Mouse (Mus musculus) hindbrain, embryonic 14.5 days (tissue): Measurements from ENCODE around the gene Trim16. TPM values are rescaled to one million over a fixed set of nuclear protein-coding genes. Genes with fewer than 3 reads are reported as not detected.

Experiments
- ATAC-seq: fragments of 200-750 bp; cut with Nextera tagmentation; 2 replicates; pipeline ENCODE4 v1.8.0; 2017; ENCODE audit warnings: moderate number of reproducible peaks, mild to moderate bottlenecking, moderate TSS enrichment, moderate library complexity; ENCODE audit not compliant: low FRiP score
- DNase-seq: peaks from one replicate; pipeline ENCODE4 v3.0.0-alpha.2; 2015; ENCODE audit warnings: low spot score
- H3K27ac ChIP-seq: fragments of 300-500 bp; sonication (generic); 2 replicates; pipeline ENCODE4 v1.5.1; 2014; ENCODE audit warnings: mild to moderate bottlenecking, moderate library complexity
- H3K27me3 ChIP-seq: fragments of 300-500 bp; sonication (generic); 2 replicates; pipeline ENCODE4 v1.6.1; 2014; ENCODE audit warnings: mild to moderate bottlenecking, low read length, mixed read lengths; ENCODE audit not compliant: control insufficient read depth, insufficient read depth
- H3K36me3 ChIP-seq: fragments of 300-500 bp; sonication (generic); replicated peaks from 2 replicates; pipeline ENCODE4 v1.6.1; 2014; ENCODE audit not compliant: control insufficient read depth, insufficient read depth
- H3K4me1 ChIP-seq: fragments of 300-500 bp; sonication (generic); replicated peaks from 2 replicates; pipeline ENCODE4 v1.6.1; 2014; ENCODE audit warnings: antibody characterized with exemption, low read length, mixed read lengths; ENCODE audit not compliant: control insufficient read depth, insufficient read depth
- H3K4me2 ChIP-seq: fragments of 300-500 bp; sonication (generic); replicated peaks from 2 replicates; pipeline ENCODE4 v1.6.1; 2014; ENCODE audit warnings: mild to moderate bottlenecking, moderate library complexity
- H3K4me3 ChIP-seq: fragments of 300-500 bp; sonication (generic); replicated peaks from 2 replicates; pipeline ENCODE4 v1.5.1; 2014; ENCODE audit warnings: mild to moderate bottlenecking, low read length
- H3K9ac ChIP-seq: fragments of 300-500 bp; sonication (generic); 2 replicates; pipeline ENCODE4 v1.6.1; 2014
- H3K9me3 ChIP-seq: fragments of 300-500 bp; sonication (generic); 2 replicates; pipeline ENCODE4 v1.6.1; 2016; ENCODE audit warnings: low read length; ENCODE audit not compliant: control insufficient read depth
- WGBS: fragments of 180-500 bp; shearing (Covaris S2); extraction: QIAGEN DNeasy Blood & Tissue Kit; methylation state at CpG from one replicate; pipeline ENCODE4 v1.1.7; 2014; 5-methylcytosine and 5-hydroxymethylcytosine counted together
- polyA plus RNA-seq: library from polyadenylated mRNA; unstranded; fragments of >200 nt; fragmentation: Nextera tagmentation; extraction: Ambion mirVana; gene quantifications from 2 replicates; pipeline ENCODE4 v1.2.1, GENCODE M21; 2014

The Trim16 gene
- 7.7 and 8.8 TPM in 2 replicates for polyA plus RNA-seq

GRCm38 (mm10) chr11:62820059-62820541, at the start of gene Trim16:
Gene Trim16, plus strand, starts transcription at chr11:62820231.
- Histone ChIP-seq H3K4me1 (peaks cover 20% of the 10 kb centered on the region), H3K36me3 (no peaks in the 10 kb centered on the region), H3K4me3 (peak within 1 kb of the TSS; percentile 38), H3K9ac (peak within 1 kb of the TSS; percentile 57), H3K27ac (peak within 1 kb of the TSS; percentile 59), H3K27me3 (no peaks in the 10 kb centered on the region), H3K9me3 (no peaks in the 10 kb centered on the region), H3K4me2 (peak within 1 kb of the TSS; percentile 64)
- ATAC-seq (peak; percentile 85), DNase-seq (peak; percentile 76)
- 4% methylated on average over 15 of the region's 15 CpGs for WGBS

GRCm38 (mm10) chr11:62776510-62776909, 43.5 kb upstream of the Trim16 start:
- WGBS = 95% methylated on average over 7 of the region's 7 CpGs
- H3K9ac ChIP-seq = no peak overlapping the region
- no peak for ATAC-seq
- H3K27me3 ChIP-seq = no peaks in the 10 kb centered on the region
- no peak overlapping the region for H3K4me2 ChIP-seq
- H3K4me3 ChIP-seq = no peak overlapping the region
- peaks cover 43% of the 10 kb centered on the region for H3K36me3 ChIP-seq
- H3K9me3 ChIP-seq = peaks cover 71% of the 10 kb centered on the region
- DNase-seq = no peak
- H3K27ac ChIP-seq = no peak overlapping the region
- no peaks in the 10 kb centered on the region for H3K4me1 ChIP-seq

GRCm38 (mm10) chr11:62788935-62789616, 31.0 kb upstream of the Trim16 start, which contains the start of gene Zfp286:
Gene Zfp286, minus strand, starts transcription at chr11:62789462.
- H3K4me2 ChIP-seq = peak within 1 kb of the TSS; percentile 89
- peak within 1 kb of the TSS; percentile 79 for H3K9ac ChIP-seq
- peak within 1 kb of the TSS; percentile 71 for H3K27ac ChIP-seq
- whole genome bisulfite sequencing = 7% methylated on average over 34 of the region's 34 CpGs
- peaks cover 8% of the 10 kb centered on the region; the same call in 1 of the 2 replicates for H3K4me1 ChIP-seq
- H3K27me3 ChIP-seq = no peaks in the 10 kb centered on the region
- peaks cover 13% of the 10 kb centered on the region for H3K9me3 ChIP-seq
- H3K36me3 ChIP-seq = peaks cover 26% of the 10 kb centered on the region
- ATAC-seq (peak; percentile 96), DNase-seq (peak; percentile 96)
- peak within 1 kb of the TSS; percentile 65 for H3K4me3 ChIP-seq

- H3K36me3 ChIP-seq = peaks cover 21% of the 10 kb centered on the region
- peak overlapping the region; percentile 89 for H3K4me2 ChIP-seq
- peak overlapping the region; percentile 65 for H3K4me3 ChIP-seq
- 56% methylated on average over 3 of the region's 3 CpGs for WGBS
- peak overlapping the region; percentile 79 for H3K9ac ChIP-seq
- peaks cover 8% of the 10 kb centered on the region; the same call in 1 of the 2 replicates for H3K9me3 ChIP-seq
- no peak for DNase-seq
- peak overlapping the region; percentile 71 for H3K27ac ChIP-seq
- ATAC-seq = no peak
- H3K4me1 ChIP-seq = peaks cover 8% of the 10 kb centered on the region; the same call in 1 of the 2 replicates
- H3K27me3 ChIP-seq = no peaks in the 10 kb centered on the region
Measured at GRCm38 (mm10) chr11:62789617-62789936, 30.5 kb upstream of the Trim16 start.

GRCm38 (mm10) chr11:62804119-62804518, 15.9 kb upstream of the Trim16 start:
- H3K4me1 ChIP-seq = no peaks in the 10 kb centered on the region
- H3K9me3 ChIP-seq = no peaks in the 10 kb centered on the region
- no peak overlapping the region for H3K4me2 ChIP-seq
- H3K27me3 ChIP-seq = no peaks in the 10 kb centered on the region
- 57% methylated on average over 13 of the region's 13 CpGs for WGBS
- no peak overlapping the region for H3K4me3 ChIP-seq
- H3K9ac ChIP-seq = no peak overlapping the region
- no peaks in the 10 kb centered on the region for H3K36me3 ChIP-seq
- no peak for ATAC-seq
- H3K27ac ChIP-seq = no peak overlapping the region
- no peak for DNase-seq

GRCm38 (mm10) chr11:62807965-62808364, 12.1 kb upstream of the Trim16 start:
- WGBS = 89% methylated on average over 2 of the region's 2 CpGs
- DNase-seq = no peak
- Histone ChIP-seq H3K4me3 (no peak overlapping the region), H3K4me1 (no peaks in the 10 kb centered on the region), H3K36me3 (no peaks in the 10 kb centered on the region), H3K27ac (no peak overlapping the region), H3K4me2 (no peak overlapping the region), H3K9ac (no peak overlapping the region), H3K27me3 (no peaks in the 10 kb centered on the region), H3K9me3 (no peaks in the 10 kb centered on the region)
- ATAC-seq = no peak

- no peak for DNase-seq
- Histone ChIP-seq H3K9me3 (no peaks in the 10 kb centered on the region), H3K4me3 (no peak overlapping the region), H3K9ac (no peak overlapping the region), H3K27ac (no peak overlapping the region), H3K36me3 (no peaks in the 10 kb centered on the region), H3K4me1 (no peaks in the 10 kb centered on the region), H3K4me2 (no peak overlapping the region), H3K27me3 (no peaks in the 10 kb centered on the region)
- WGBS = 68% methylated on average over 4 of the region's 4 CpGs
- ATAC-seq = no peak
Measured at GRCm38 (mm10) chr11:62809201-62809600, 10.8 kb upstream of the Trim16 start.

GRCm38 (mm10) chr11:62812268-62812667, 7.8 kb upstream of the Trim16 start:
- Histone ChIP-seq H3K27ac (no peak overlapping the region), H3K4me3 (no peak overlapping the region), H3K9me3 (no peaks in the 10 kb centered on the region), H3K4me1 (no peaks in the 10 kb centered on the region), H3K4me2 (no peak overlapping the region), H3K36me3 (no peaks in the 10 kb centered on the region), H3K9ac (no peak overlapping the region), H3K27me3 (no peaks in the 10 kb centered on the region)
- no peak for ATAC-seq
- WGBS = 92% methylated on average over 6 of the region's 6 CpGs
- DNase-seq = no peak

- ATAC-seq (no peak), DNase-seq (no peak)
- no peaks in the 10 kb centered on the region for H3K9me3 ChIP-seq
- H3K36me3 ChIP-seq = no peaks in the 10 kb centered on the region
- no peak overlapping the region for H3K4me2 ChIP-seq
- no peaks in the 10 kb centered on the region for H3K4me1 ChIP-seq
- no peaks in the 10 kb centered on the region for H3K27me3 ChIP-seq
- H3K9ac ChIP-seq = no peak overlapping the region
- H3K4me3 ChIP-seq = no peak overlapping the region
- 63% methylated on average over 1 of the region's 1 CpGs for WGBS
- no peak overlapping the region for H3K27ac ChIP-seq
Measured at GRCm38 (mm10) chr11:62813497-62813896, 6.5 kb upstream of the Trim16 start.
